8 mouse cellular contexts compared by ENCODE assay signal in the genomic region with DNA sequence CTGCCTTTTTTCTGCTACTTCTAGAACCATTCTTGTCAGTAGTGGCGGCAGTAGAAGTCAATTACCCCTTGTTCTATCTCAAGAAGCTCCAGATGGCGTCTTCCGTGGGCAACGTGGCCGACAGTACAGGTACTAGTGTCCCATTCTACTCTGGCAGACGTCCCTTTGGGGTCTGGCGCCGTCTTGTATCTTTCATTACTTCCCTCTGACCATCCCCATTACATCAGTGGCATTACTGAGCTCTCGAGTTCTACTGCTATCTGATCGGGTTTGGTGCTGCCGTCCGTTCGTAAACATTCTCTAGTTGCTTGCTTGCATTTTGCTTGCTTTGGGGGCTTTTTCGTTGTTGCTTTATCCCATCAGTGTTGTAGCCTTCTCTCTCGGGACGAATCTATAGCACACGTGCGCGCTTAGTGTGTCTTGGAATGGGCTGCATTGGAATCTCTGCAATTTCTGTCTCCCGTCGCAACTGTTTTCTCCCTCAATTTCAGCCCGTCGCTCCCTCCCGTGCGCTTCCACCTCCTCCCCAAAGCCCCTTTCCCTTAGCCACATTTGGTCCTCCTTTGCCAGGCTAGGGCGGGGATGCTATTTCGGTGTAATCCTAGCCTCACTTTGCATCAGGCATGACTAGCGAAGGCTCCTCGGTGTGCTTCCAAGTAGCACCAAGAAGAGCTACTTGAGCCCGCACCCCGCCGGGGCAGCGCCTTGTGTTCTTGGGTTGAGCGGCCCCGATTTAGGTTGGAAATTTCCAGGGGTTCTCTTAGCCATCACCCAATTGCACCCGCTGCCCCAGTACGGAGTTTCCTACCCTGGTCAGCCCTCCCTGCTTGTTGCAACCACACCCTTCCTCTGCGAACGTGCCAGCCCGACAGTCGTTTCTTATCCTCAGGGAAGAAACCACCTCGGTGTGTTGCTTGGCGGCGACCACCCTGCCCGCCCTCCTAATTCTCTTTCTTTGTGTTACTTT. TPM values are rescaled to one million over a fixed set of nuclear protein-coding genes. Genes with fewer than 3 reads are reported as not detected.
A peak's percentile ranks its signal among the peaks of the same experiment; 100 is the strongest.
DNase-seq lines count a peak whose midpoint lies in the region; ATAC-seq and TF ChIP-seq lines count a peak whose summit lies in the region.

No protein-coding gene starts in this region.

- peak overlapping the region; percentile 86 for H3K27ac ChIP-seq in midbrain, postnatal 0 days (ENCODE audit: low read depth, low read length)

- no peaks in the 10 kb centered on the region for H3K9me3 ChIP-seq in midbrain, postnatal 0 days (ENCODE audit: low read length)

- peak overlapping the region; percentile 59 for H3K4me3 ChIP-seq in midbrain, postnatal 0 days (ENCODE audit: low read depth, low read length)

- TF ChIP-seq CTCF in midbrain, postnatal 0 days (IDR thresholded peaks at IDR 0.05): no peak

- peak; percentile 40 for ATAC-seq in granulocyte monocyte progenitor cell, adult 5-6 weeks (replicated peaks; ENCODE audit: poor library complexity, severe bottlenecking)
- ATAC-seq in midbrain, postnatal 0 days (ENCODE audit: low FRiP score): peak; percentile 57

- H3K4me2 ChIP-seq in midbrain, postnatal 0 days (ENCODE audit: low read depth, low read length, poor library complexity, severe bottlenecking): peak overlapping the region; percentile 51

- 16% methylated on average over 45 of the region's 45 CpGs for WGBS in midbrain, postnatal 0 days

- peaks cover 3% of the 10 kb centered on the region; the same call in 1 of the 2 replicates for H3K27me3 ChIP-seq in midbrain, postnatal 0 days (ENCODE audit: insufficient read depth, low read length)

- H3K4me1 ChIP-seq in midbrain, postnatal 0 days (ENCODE audit: insufficient read depth, low read length): no peaks in the 10 kb centered on the region

- H3K9ac ChIP-seq in midbrain, postnatal 0 days (replicated peaks; ENCODE audit: low read length, poor library complexity, severe bottlenecking): peak overlapping the region; percentile 74

- H3K36me3 ChIP-seq in midbrain, postnatal 0 days (ENCODE audit: insufficient read depth, low read length): no peaks in the 10 kb centered on the region

- peak; percentile 3 to 21 for DNase-seq in urinary bladder, adult 18-20 months (ENCODE audit: low spot score in 2 of 2)
- DNase-seq in urinary bladder, postnatal 10 days (ENCODE audit: low spot score): no peak
- peak; percentile 42 for DNase-seq in embryo, embryonic 10.5 days (ENCODE audit: low spot score)
- peak; percentile 48 for DNase-seq in kidney, adult 18-20 months
- peak; percentile 79 for DNase-seq in liver
- peak; percentile 36 for DNase-seq in midbrain, postnatal 0 days (ENCODE audit: low spot score)
- DNase-seq in spleen, postnatal 36 days (ENCODE audit: low spot score in 2 of 2): peak; percentile 30

RNA-seq across cellular contexts. Expression of gene Ogt, which starts 0.6 kb away (rescaled TPM):
- total RNA-seq in granulocyte monocyte progenitor cell, adult 5-6 weeks (2014; fragmentation: Nextera tagmentation): 151 and 200 TPM in 2 replicates
- 56.5 and 66.4 TPM in 2 replicates for total RNA-seq in granulocyte monocyte progenitor cell, adult 5-6 weeks (2017)
- 125 and 174 TPM in 2 replicates for total RNA-seq in midbrain, postnatal 0 days (2014; rRNA removed)
- polyA plus RNA-seq in midbrain, postnatal 0 days (2015; fragmentation: Nextera tagmentation; extraction: Ambion mirVana): 97.6 and 110 TPM in 2 replicates
